Mouse (Mus musculus): ENCODE measurements around the gene Frmd4b. TPM values are rescaled to one million over a fixed set of nuclear protein-coding genes. Genes with fewer than 3 reads are reported as not detected.

Frmd4b gene
- polyA plus RNA-seq, 1 experiment from 2014 or later: 17.6 TPM

- Histone ChIP-seq H3K27me3 (ENCODE audit: control insufficient read depth, insufficient read depth, low read length) (no peaks in the 10 kb centered on the region), H3K36me3 (ENCODE audit: control insufficient read depth, insufficient read depth, low read length) (no peaks in the 10 kb centered on the region), H3K27ac (replicated peaks in 1 of 2; ENCODE audit: control insufficient read depth in 1 of 2, insufficient read depth in 1 of 2, low read depth in 2 of 2, low read length in 2 of 2) (no peak overlapping the region), H3K4me2 (ENCODE audit: low read length) (no peak overlapping the region), H3K9me3 (ENCODE audit: control insufficient read depth, low read length) (no peaks in the 10 kb centered on the region), H3K9ac (ENCODE audit: low read length) (no peak overlapping the region), H3K4me1 (ENCODE audit: control insufficient read depth in 2 of 2, insufficient read depth in 2 of 2, low read length in 2 of 2) (peaks cover 4 to 11% of the 10 kb centered on the region in 2 experiments), H3K4me3 (ENCODE audit: control insufficient read depth in 1 of 2, insufficient read depth in 1 of 2, low read depth in 1 of 2, low read length in 2 of 2) (no peak overlapping the region)
- 80% methylated on average over 5 of the region's 5 CpGs for WGBS
- no peak for ATAC-seq (ENCODE audit: insufficient number of reproducible peaks, insufficient read depth, low FRiP score, low read depth)
Observed at GRCm38 (mm10) chr6:97491065-97491464, 126.3 kb downstream of the Frmd4b start.

GRCm38 (mm10) chr6:97488821-97489220, 128.5 kb downstream of the Frmd4b start:
- Histone ChIP-seq H3K4me1 (ENCODE audit: control insufficient read depth in 2 of 2, insufficient read depth in 2 of 2, low read length in 2 of 2) (peaks cover 4 to 11% of the 10 kb centered on the region in 2 experiments), H3K27ac (replicated peaks in 1 of 2; ENCODE audit: control insufficient read depth in 1 of 2, insufficient read depth in 1 of 2, low read depth in 2 of 2, low read length in 2 of 2) (no peak overlapping the region), H3K9me3 (ENCODE audit: control insufficient read depth, low read length) (no peaks in the 10 kb centered on the region), H3K36me3 (ENCODE audit: control insufficient read depth, insufficient read depth, low read length) (no peaks in the 10 kb centered on the region), H3K27me3 (ENCODE audit: control insufficient read depth, insufficient read depth, low read length) (no peaks in the 10 kb centered on the region), H3K9ac (ENCODE audit: low read length) (no peak overlapping the region), H3K4me3 (ENCODE audit: control insufficient read depth in 1 of 2, insufficient read depth in 1 of 2, low read depth in 1 of 2, low read length in 2 of 2) (no peak overlapping the region), H3K4me2 (ENCODE audit: low read length) (no peak overlapping the region)
- WGBS: 35% methylated on average over 7 of the region's 7 CpGs
- ATAC-seq (ENCODE audit: insufficient number of reproducible peaks, insufficient read depth, low FRiP score, low read depth): no peak

- WGBS: 22% methylated on average over 8 of the region's 8 CpGs
- no peak overlapping the region for H3K9ac ChIP-seq (ENCODE audit: low read length)
Observed at GRCm38 (mm10) chr6:97488280-97488679, 129.1 kb downstream of the Frmd4b start.

GRCm38 (mm10) chr6:97487535-97488081, 129.7 kb downstream of the Frmd4b start:
- Histone ChIP-seq H3K27ac (replicated peaks in 1 of 2; ENCODE audit: control insufficient read depth in 1 of 2, insufficient read depth in 1 of 2, low read depth in 2 of 2, low read length in 2 of 2) (no peak overlapping the region), H3K4me1 (ENCODE audit: control insufficient read depth in 2 of 2, insufficient read depth in 2 of 2, low read length in 2 of 2) (peaks cover 4 to 11% of the 10 kb centered on the region in 2 experiments), H3K4me2 (ENCODE audit: low read length) (peak overlapping the region; percentile 90), H3K27me3 (ENCODE audit: control insufficient read depth, insufficient read depth, low read length) (no peaks in the 10 kb centered on the region), H3K9me3 (ENCODE audit: control insufficient read depth, low read length) (no peaks in the 10 kb centered on the region), H3K4me3 (ENCODE audit: control insufficient read depth in 1 of 2, insufficient read depth in 1 of 2, low read depth in 1 of 2, low read length in 2 of 2) (peak overlapping the region; percentile 45 to 46), H3K36me3 (ENCODE audit: control insufficient read depth, insufficient read depth, low read length) (no peaks in the 10 kb centered on the region), H3K9ac (ENCODE audit: low read length) (peak overlapping the region; percentile 68)
- 3% methylated on average over 36 of the region's 40 CpGs for WGBS
- peak; percentile 18; the same call in 1 of the 2 replicates for ATAC-seq (ENCODE audit: insufficient number of reproducible peaks, insufficient read depth, low FRiP score, low read depth)

More at GRCm38 (mm10) chr6:97488280-97488679, 129.1 kb downstream of the Frmd4b start:
- Histone ChIP-seq H3K4me3 (ENCODE audit: control insufficient read depth in 1 of 2, insufficient read depth in 1 of 2, low read depth in 1 of 2, low read length in 2 of 2) (peak overlapping the region in 1 of 2 experiments; percentile 46; a peak in 1 of 4 replicates), H3K4me2 (ENCODE audit: low read length) (peak overlapping the region; percentile 90), H3K27ac (replicated peaks in 1 of 2; ENCODE audit: control insufficient read depth in 1 of 2, insufficient read depth in 1 of 2, low read depth in 2 of 2, low read length in 2 of 2) (no peak overlapping the region), H3K9me3 (ENCODE audit: control insufficient read depth, low read length) (no peaks in the 10 kb centered on the region), H3K36me3 (ENCODE audit: control insufficient read depth, insufficient read depth, low read length) (no peaks in the 10 kb centered on the region), H3K4me1 (ENCODE audit: control insufficient read depth in 2 of 2, insufficient read depth in 2 of 2, low read length in 2 of 2) (peaks cover 4 to 11% of the 10 kb centered on the region in 2 experiments), H3K27me3 (ENCODE audit: control insufficient read depth, insufficient read depth, low read length) (no peaks in the 10 kb centered on the region)
- no peak for ATAC-seq (ENCODE audit: insufficient number of reproducible peaks, insufficient read depth, low FRiP score, low read depth)

- Histone ChIP-seq H3K4me3 (ENCODE audit: control insufficient read depth in 1 of 2, insufficient read depth in 1 of 2, low read depth in 1 of 2, low read length in 2 of 2) (peak overlapping the region; percentile 45 to 46), H3K27ac (replicated peaks in 1 of 2; ENCODE audit: control insufficient read depth in 1 of 2, insufficient read depth in 1 of 2, low read depth in 2 of 2, low read length in 2 of 2) (no peak overlapping the region), H3K36me3 (ENCODE audit: control insufficient read depth, insufficient read depth, low read length) (no peaks in the 10 kb centered on the region), H3K9ac (ENCODE audit: low read length) (peak overlapping the region; percentile 68), H3K4me2 (ENCODE audit: low read length) (peak overlapping the region; percentile 90), H3K9me3 (ENCODE audit: control insufficient read depth, low read length) (no peaks in the 10 kb centered on the region), H3K27me3 (ENCODE audit: control insufficient read depth, insufficient read depth, low read length) (no peaks in the 10 kb centered on the region), H3K4me1 (ENCODE audit: control insufficient read depth in 2 of 2, insufficient read depth in 2 of 2, low read length in 2 of 2) (peaks cover 4 to 11% of the 10 kb centered on the region in 2 experiments)
- no peak for ATAC-seq (ENCODE audit: insufficient number of reproducible peaks, insufficient read depth, low FRiP score, low read depth)
- 10% methylated on average over 11 of the region's 11 CpGs for WGBS
Observed at GRCm38 (mm10) chr6:97486813-97487361, 130.5 kb downstream of the Frmd4b start.

GRCm38 (mm10) chr6:97485886-97486386, 131.4 kb downstream of the Frmd4b start:
- no peak for ATAC-seq (ENCODE audit: insufficient number of reproducible peaks, insufficient read depth, low FRiP score, low read depth)
- H3K4me3 ChIP-seq (ENCODE audit: control insufficient read depth in 1 of 2, insufficient read depth in 1 of 2, low read depth in 1 of 2, low read length in 2 of 2): no peak overlapping the region
- H3K36me3 ChIP-seq (ENCODE audit: control insufficient read depth, insufficient read depth, low read length): no peaks in the 10 kb centered on the region
- no peak overlapping the region for H3K4me2 ChIP-seq (ENCODE audit: low read length)
- H3K9me3 ChIP-seq (ENCODE audit: control insufficient read depth, low read length): no peaks in the 10 kb centered on the region
- 82% methylated on average over 11 of the region's 11 CpGs for WGBS
- H3K27me3 ChIP-seq (ENCODE audit: control insufficient read depth, insufficient read depth, low read length): no peaks in the 10 kb centered on the region
- H3K9ac ChIP-seq (ENCODE audit: low read length): no peak overlapping the region
- no peak overlapping the region for H3K27ac ChIP-seq (replicated peaks in 1 of 2; ENCODE audit: control insufficient read depth in 1 of 2, insufficient read depth in 1 of 2, low read depth in 2 of 2, low read length in 2 of 2)
- peaks cover 4 to 11% of the 10 kb centered on the region in 2 experiments for H3K4me1 ChIP-seq (ENCODE audit: control insufficient read depth in 2 of 2, insufficient read depth in 2 of 2, low read length in 2 of 2)

- Histone ChIP-seq H3K4me2 (ENCODE audit: low read length) (no peak overlapping the region), H3K9me3 (ENCODE audit: control insufficient read depth, low read length) (no peaks in the 10 kb centered on the region), H3K9ac (ENCODE audit: low read length) (no peak overlapping the region), H3K36me3 (ENCODE audit: control insufficient read depth, insufficient read depth, low read length) (no peaks in the 10 kb centered on the region), H3K4me3 (ENCODE audit: control insufficient read depth in 1 of 2, insufficient read depth in 1 of 2, low read depth in 1 of 2, low read length in 2 of 2) (no peak overlapping the region), H3K27ac (replicated peaks in 1 of 2; ENCODE audit: control insufficient read depth in 1 of 2, insufficient read depth in 1 of 2, low read depth in 2 of 2, low read length in 2 of 2) (no peak overlapping the region), H3K27me3 (ENCODE audit: control insufficient read depth, insufficient read depth, low read length) (no peaks in the 10 kb centered on the region), H3K4me1 (ENCODE audit: control insufficient read depth in 2 of 2, insufficient read depth in 2 of 2, low read length in 2 of 2) (peaks cover 0 to 3% of the 10 kb centered on the region in 2 experiments; a peak in 2 of 4 replicates)
- no peak for ATAC-seq (ENCODE audit: insufficient number of reproducible peaks, insufficient read depth, low FRiP score, low read depth)
- WGBS: 76% methylated on average over 6 of the region's 6 CpGs
Observed at GRCm38 (mm10) chr6:97481912-97482311, 135.4 kb downstream of the Frmd4b start.
